Mouse (Mus musculus) myocyte (in vitro differentiated cells): ENCODE results near the gene Ppp1r17.

Experiments
- CEBPB ChIP-seq: IDR thresholded peaks from 2 replicates; pipeline ENCODE4 v1.6.1; 2011; ENCODE audit warnings: mild to moderate bottlenecking, moderate library complexity; ENCODE audit not compliant: poor library complexity, insufficient read depth, severe bottlenecking
- E2F4 ChIP-seq: IDR thresholded peaks from one replicate; pipeline ENCODE4 v1.6.1; 2011; ENCODE audit warnings: mild to moderate bottlenecking, control low read depth, moderate library complexity; ENCODE audit not compliant: insufficient read depth
- MAX ChIP-seq: IDR thresholded peaks from one replicate; pipeline ENCODE4 v1.6.1; 2011; ENCODE audit warnings: low read depth, mild to moderate bottlenecking, control low read depth
- MYOD1 ChIP-seq, 3 experiments: IDR thresholded peaks; one replicate each; pipeline ENCODE4 v1.6.1; 2011; ENCODE audit warnings: control low read depth in 2 of 3, low read depth in 2 of 3, mild to moderate bottlenecking in 2 of 3, moderate library complexity in 1 of 3; ENCODE audit not compliant: insufficient read length in 2 of 3, control insufficient read depth in 1 of 3
- MYOG ChIP-seq, 3 experiments: IDR thresholded peaks; one replicate each; pipeline ENCODE4 v1.6.1; 2011; ENCODE audit warnings: control low read depth in 2 of 3, low read depth in 2 of 3, mild to moderate bottlenecking in 2 of 3; ENCODE audit not compliant: insufficient read length in 2 of 3, control insufficient read depth in 1 of 3, insufficient read depth in 1 of 3
- POLR2A ChIP-seq: IDR thresholded peaks from one replicate; pipeline ENCODE4 v1.6.1; 2011; ENCODE audit warnings: low read depth, mild to moderate bottlenecking, control low read depth, moderate library complexity; ENCODE audit not compliant: insufficient read length
- POLR2AphosphoS2 ChIP-seq: IDR thresholded peaks from one replicate; pipeline ENCODE4 v1.6.1; 2011; ENCODE audit warnings: low read depth, control low read depth; ENCODE audit not compliant: insufficient read length
- REST ChIP-seq: IDR thresholded peaks from one replicate; pipeline ENCODE4 v1.6.1; 2011; ENCODE audit warnings: mild to moderate bottlenecking, control low read depth, moderate library complexity; ENCODE audit not compliant: insufficient read depth, insufficient read length
- TCF12 ChIP-seq: IDR thresholded peaks from one replicate; pipeline ENCODE4 v1.6.1; 2011; ENCODE audit warnings: mild to moderate bottlenecking, control low read depth; ENCODE audit not compliant: poor library complexity, insufficient read depth, severe bottlenecking
- USF1 ChIP-seq: IDR thresholded peaks from one replicate; pipeline ENCODE4 v1.6.1; 2011; ENCODE audit warnings: low read depth, mild to moderate bottlenecking, control low read depth, moderate library complexity

DNA sequence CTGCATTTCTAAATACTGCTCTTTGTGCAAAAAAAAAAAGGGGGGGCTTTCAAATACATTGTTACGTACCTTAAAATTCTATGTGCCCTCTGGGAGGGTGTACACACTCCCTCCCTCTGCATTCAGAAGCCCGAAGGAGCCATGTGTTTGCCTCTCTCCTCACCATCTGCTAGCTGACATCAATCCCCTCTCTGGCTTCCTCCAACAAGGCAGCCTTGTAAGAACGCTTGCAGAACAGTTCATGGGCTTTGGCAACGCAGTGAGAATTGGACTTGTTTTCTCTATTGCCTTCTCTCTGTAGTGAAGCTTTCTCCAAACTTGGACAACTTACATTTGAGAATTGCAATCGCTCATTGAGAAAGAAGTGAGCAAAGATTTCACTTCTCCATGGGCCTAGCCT lies 4.9 kb upstream of the Ppp1r17 start:
- TF ChIP-seq USF1 (no peak), POLR2AphosphoS2 (no peak), POLR2A (no peak), E2F4 (no peak), REST (no peak), MAX (no peak), CEBPB (no peak), MYOG (IDR thresholded peaks at IDR 0.05; ENCODE audit: control insufficient read depth in 1 of 3, insufficient read depth in 1 of 3, insufficient read length in 2 of 3, low read depth in 2 of 3) (no peak), TCF12 (no peak), MYOD1 (IDR thresholded peaks at IDR 0.05; ENCODE audit: control insufficient read depth in 1 of 3, insufficient read length in 2 of 3, low read depth in 2 of 3) (no peak)
